Mouse (Mus musculus) brain, embryonic 14.5 days (tissue): ENCODE measurements around the gene Mcoln2.

Source experiments
- CTCF ChIP-seq: fragments of 200-500 bp; IDR thresholded peaks from 2 replicates; pipeline ENCODE4 v1.5.1; 2012; ENCODE audit warnings: inconsistent platforms, mild to moderate bottlenecking, moderate library complexity, borderline replicate concordance; ENCODE audit not compliant: insufficient read depth, insufficient read length; ENCODE audit errors: extremely low read depth
- POLR2A ChIP-seq: fragments of 200-500 bp; IDR thresholded peaks from 2 replicates; pipeline ENCODE4 v1.6.1; 2012; ENCODE audit warnings: mild to moderate bottlenecking, inconsistent platforms, borderline replicate concordance; ENCODE audit not compliant: poor library complexity, insufficient read depth, insufficient read length, severe bottlenecking; ENCODE audit errors: extremely low read depth

DNA sequence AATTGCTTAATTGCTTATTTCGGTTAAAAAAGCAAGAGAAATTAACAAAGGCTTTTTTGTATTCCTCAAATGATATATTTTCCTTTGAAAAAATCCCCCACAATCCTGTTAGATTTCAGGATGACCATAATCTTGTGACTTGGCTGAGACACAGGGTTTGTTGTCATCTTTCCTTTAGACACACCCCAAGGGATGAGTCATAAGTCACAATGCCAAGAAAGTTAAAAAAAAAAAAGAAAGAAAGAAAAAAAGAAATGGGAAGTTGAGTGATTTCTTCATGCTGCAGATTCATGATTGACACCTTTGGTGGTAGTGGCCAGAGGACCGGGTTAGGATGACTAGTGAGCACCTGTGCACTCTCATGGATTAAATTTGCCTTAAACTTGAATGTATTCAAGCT is 39.3 kb upstream of the Mcoln2 start:
- no peak for TF ChIP-seq POLR2A
- no peak for TF ChIP-seq CTCF
